Mouse (Mus musculus): Measurements from ENCODE around the gene Gm3238.

The Gm3238 gene

GRCm38 (mm10) chr10:77741924-77742688 is 29.0 kb downstream of the Gm3238 start, which contains the start of gene Gm18596:
Gene Gm18596, minus strand, starts transcription at chr10:77742638.
- peak; percentile 76 to 78 for DNase-seq

DNA sequence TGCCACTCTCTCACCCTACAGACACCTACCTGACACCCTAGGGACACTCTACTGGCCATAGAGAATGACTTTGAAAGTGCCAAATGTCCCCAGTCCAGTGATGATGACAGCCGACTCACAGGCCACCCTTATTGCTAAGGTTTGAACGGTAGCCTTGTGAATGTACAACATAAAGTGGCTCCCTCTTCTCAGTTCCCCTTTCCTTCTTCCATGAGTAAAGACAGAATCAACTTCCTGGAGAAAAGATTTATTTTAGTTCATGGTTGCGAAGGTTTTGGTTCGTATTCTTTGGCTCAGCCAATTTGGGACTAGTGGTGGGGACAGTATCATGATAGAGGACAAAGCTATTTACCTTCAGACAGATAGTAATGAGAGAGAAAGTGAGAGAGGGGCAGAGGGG is 32.2 kb downstream of the Gm3238 start:
- DNase-seq: no peak

DNA sequence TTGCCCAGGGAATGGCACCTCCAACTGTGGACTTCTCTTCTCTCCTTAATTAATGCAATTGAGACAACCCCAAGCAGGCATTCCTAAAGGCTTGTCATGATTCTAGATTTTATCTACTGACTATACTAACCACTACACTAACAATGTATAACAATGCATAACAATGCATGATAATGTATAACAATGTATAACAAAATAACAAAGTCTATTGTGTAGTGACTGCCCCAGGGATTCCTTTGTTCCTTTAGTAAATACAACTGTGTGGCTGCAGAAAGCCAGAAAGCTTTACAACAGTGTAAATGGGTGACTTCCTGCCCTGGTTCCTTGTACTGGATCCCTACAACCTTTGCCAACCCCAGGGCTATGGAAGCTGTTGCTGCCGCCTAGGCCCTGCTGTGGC is 35.2 kb downstream of the Gm3238 start:
- no peak for DNase-seq

GRCm38 (mm10) chr10:77729241-77729640 is 41.9 kb downstream of the Gm3238 start:
- peak; percentile 20 to 21 for DNase-seq

DNA sequence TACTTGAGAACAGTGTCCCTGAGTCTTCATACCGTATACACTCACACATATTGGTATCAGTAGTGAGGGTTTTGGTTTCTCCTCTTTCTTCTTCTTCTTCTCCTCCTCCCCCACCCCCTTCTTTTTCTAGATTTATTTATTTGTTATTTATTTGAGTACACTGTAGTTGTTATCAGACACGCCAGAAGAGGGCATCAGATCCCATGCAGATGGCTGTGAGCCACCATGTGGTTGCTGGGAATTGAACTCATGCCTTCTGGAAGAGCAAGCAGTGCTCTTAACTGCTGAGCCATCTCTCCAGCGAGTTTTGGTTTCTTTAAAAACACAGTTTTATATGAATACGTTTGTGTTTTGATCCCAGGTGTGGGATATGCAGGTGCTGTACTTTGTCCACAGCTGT is 42.8 kb downstream of the Gm3238 start:
- peak; percentile 19 to 21 for DNase-seq

- peak in 1 of 2 experiments; percentile 25 for DNase-seq
Observed at GRCm38 (mm10) chr10:77726186-77726585, 44.9 kb downstream of the Gm3238 start, which contains the start of gene Gm10100. Gene Gm10100, plus strand, starts transcription at chr10:77726486.

- DNase-seq: no peak
Observed at GRCm38 (mm10) chr10:77724855-77725254, 46.3 kb downstream of the Gm3238 start.
